Mouse (Mus musculus) liver, embryonic 11.5 days (tissue): Measurements from ENCODE around the gene Vmn1r135. TPM values are rescaled to one million over a fixed set of nuclear protein-coding genes. Genes with fewer than 3 reads are reported as not detected.
"Not testable (repeated sequence)": the region's sequence is repeated elsewhere in the genome, so short reads cannot be mapped to it uniquely, and the experiment has no call there.

Experiments
- ATAC-seq: fragments of 200-750 bp; cut with Nextera tagmentation; replicated peaks from 2 replicates; pipeline ENCODE4 v1.8.0; 2017; ENCODE audit warnings: moderate number of reproducible peaks, mild to moderate bottlenecking, moderate TSS enrichment, moderate library complexity; ENCODE audit not compliant: low FRiP score
- DNase-seq: peaks from one replicate; pipeline ENCODE4 v3.0.0-alpha.2; 2017; ENCODE audit warnings: low spot score
- H3K27ac ChIP-seq: fragments of 300-500 bp; sonication (generic); 2 replicates; pipeline ENCODE4 v1.5.1; 2014; ENCODE audit warnings: mild to moderate bottlenecking, low read depth, low read length, control low read depth
- H3K27me3 ChIP-seq: fragments of 300-500 bp; sonication (generic); replicated peaks from 2 replicates; pipeline ENCODE4 v1.6.1; 2014; ENCODE audit warnings: low read length, mixed read lengths; ENCODE audit not compliant: control insufficient read depth, insufficient read depth
- H3K36me3 ChIP-seq: fragments of 300-500 bp; sonication (generic); 2 replicates; pipeline ENCODE4 v1.6.1; 2014; ENCODE audit warnings: mild to moderate bottlenecking, low read length, moderate library complexity, mixed read lengths; ENCODE audit not compliant: control insufficient read depth, insufficient read depth
- H3K4me1 ChIP-seq: fragments of 300-500 bp; sonication (generic); replicated peaks from 2 replicates; pipeline ENCODE4 v1.6.1; 2014; ENCODE audit warnings: low read length, mixed read lengths; ENCODE audit not compliant: control insufficient read depth, insufficient read depth
- H3K4me2 ChIP-seq: fragments of 300-500 bp; sonication (generic); 2 replicates; pipeline ENCODE4 v1.6.1; 2014; ENCODE audit warnings: mild to moderate bottlenecking, control low read depth, moderate library complexity
- H3K4me3 ChIP-seq: fragments of 300-500 bp; sonication (generic); 2 replicates; pipeline ENCODE4 v1.5.1; 2014; ENCODE audit warnings: low read depth, low read length, control low read depth
- H3K9ac ChIP-seq: fragments of 300-500 bp; sonication (generic); 2 replicates; pipeline ENCODE4 v1.6.1; 2014; ENCODE audit warnings: low read depth, low read length, control low read depth
- H3K9me3 ChIP-seq: fragments of 300-500 bp; sonication (generic); 2 replicates; pipeline ENCODE4 v1.6.1; 2016; ENCODE audit warnings: low read length, inconsistent platforms, mixed read lengths; ENCODE audit not compliant: control insufficient read depth
- WGBS: fragments of 180-500 bp; shearing (Covaris S2); extraction: QIAGEN DNeasy Blood & Tissue Kit; methylation state at CpG from one replicate; pipeline ENCODE4 v1.1.7; 2014; 5-methylcytosine and 5-hydroxymethylcytosine counted together
- polyA plus RNA-seq: library from polyadenylated mRNA; unstranded; fragments of >200 nt; fragmentation: Nextera tagmentation; extraction: Ambion mirVana; gene quantifications from 2 replicates; pipeline ENCODE4 v1.2.1, GENCODE M21; 2014

Gene Vmn1r135
- not detected in 2 replicates for polyA plus RNA-seq

- H3K4me3 ChIP-seq, H3K4me1 ChIP-seq, H3K27ac ChIP-seq, DNase-seq, ATAC-seq, H3K9me3 ChIP-seq, H3K9ac ChIP-seq, H3K36me3 ChIP-seq, H3K27me3 ChIP-seq, H3K4me2 ChIP-seq: not testable (repeated sequence)
- WGBS, result no CpG with 5 or more reads among the region's 1 CpGs
Observed at GRCm38 (mm10) chr7:21832051-21832450, at the start of gene Vmn1r135. TSS of gene Vmn1r135 (plus strand) at chr7:21832351.

GRCm38 (mm10) chr7:21796628-21797027, 35.5 kb upstream of the Vmn1r135 start, which contains the start of gene Gm4177:
TSS of gene Gm4177 (minus strand) at chr7:21796728.
- not testable (repeated sequence) for DNase-seq, H3K27ac ChIP-seq, ATAC-seq, H3K4me2 ChIP-seq, H3K27me3 ChIP-seq, H3K4me3 ChIP-seq, H3K4me1 ChIP-seq, H3K9ac ChIP-seq, H3K9me3 ChIP-seq, H3K36me3 ChIP-seq
- no CpG with 5 or more reads among the region's 3 CpGs for WGBS

GRCm38 (mm10) chr7:21844167-21844566, 12.0 kb downstream of the Vmn1r135 start, which contains the start of gene Gm5725:
TSS of gene Gm5725 (minus strand) at chr7:21844267.
- H3K4me1 ChIP-seq, H3K9ac ChIP-seq, H3K4me3 ChIP-seq, H3K4me2 ChIP-seq, DNase-seq, ATAC-seq, H3K27ac ChIP-seq, H3K36me3 ChIP-seq, H3K9me3 ChIP-seq, H3K27me3 ChIP-seq: not testable (repeated sequence)
- no CpG with 5 or more reads among the region's 1 CpGs for WGBS

Other genes with a start within 250 kb of the Vmn1r135 start
- not detected in 2 replicates for gene Vmn1r132, start 218.3 kb upstream of the Vmn1r135 start, polyA plus RNA-seq
- not detected in 2 replicates for gene Gm4175, start 70.9 kb upstream of the Vmn1r135 start, polyA plus RNA-seq
- not detected in 2 replicates for gene Gm4177, start 35.6 kb upstream of the Vmn1r135 start, polyA plus RNA-seq
- not detected in 2 replicates for gene Gm5725, start 11.9 kb downstream of the Vmn1r135 start, polyA plus RNA-seq
- not detected in 2 replicates for gene Gm5891, start 88.9 kb downstream of the Vmn1r135 start, polyA plus RNA-seq
- not detected in 2 replicates for gene Vmn1r137, start 162.2 kb downstream of the Vmn1r135 start, polyA plus RNA-seq
- not detected in 2 replicates for gene Vmn1r138, start 196.5 kb downstream of the Vmn1r135 start, polyA plus RNA-seq
- not detected in 2 replicates for gene Gm6176, start 224.0 kb downstream of the Vmn1r135 start, polyA plus RNA-seq
- gene Vmn1r139, start 236.7 kb downstream of the Vmn1r135 start, polyA plus RNA-seq, result not detected in 2 replicates